ENCODE assay signal across 14 mouse cellular contexts in the genomic region with DNA sequence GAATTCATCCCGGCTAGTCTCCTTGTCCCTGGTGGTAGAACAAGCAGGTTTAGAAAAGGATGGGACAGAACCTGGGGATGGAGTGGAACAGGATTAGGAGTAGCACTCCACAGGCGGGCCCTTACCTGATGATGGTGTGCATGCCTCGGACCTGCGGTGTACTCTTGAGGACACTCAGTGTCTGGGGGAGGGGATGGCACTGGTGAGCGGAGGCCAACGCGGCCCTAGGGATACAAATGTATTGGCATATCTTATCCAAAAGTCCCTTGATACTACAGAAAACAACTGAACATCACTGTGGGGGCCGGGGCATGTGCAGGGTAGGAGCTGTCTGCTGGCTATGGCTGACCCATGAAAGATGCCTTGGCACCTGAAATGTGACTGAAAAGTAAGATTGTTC. TPM values are rescaled to one million over a fixed set of nuclear protein-coding genes. Genes with fewer than 3 reads are reported as not detected.
A peak's percentile ranks its signal among the peaks of the same experiment; 100 is the strongest.
DNase-seq lines count a peak whose midpoint lies in the region.
"Had no signal": no experiment of that assay in that cellular context is flagged by ENCODE, and none has a peak within 500 bp of the region (broad histone marks: within the 10 kb centered on the region; RNA-seq: fewer than 3 reads in every experiment).

No protein-coding gene starts in this region.

- intact Hi-C loops in heart, postnatal 25 days (cut with DNase I), result no loop called here

- DNase-seq in cerebellum, adult 9-11 months, result peak; percentile 65
- no peak for DNase-seq in cerebellum, postnatal 14 days
- peak; percentile 5 for DNase-seq in heart, postnatal 4 days
- DNase-seq in heart, postnatal 25 days (ENCODE audit: low spot score), result no peak
- peak; percentile 45 for DNase-seq in testis, postnatal 10 days (ENCODE audit: low spot score)
- DNase-seq in testis, postnatal 14 days (ENCODE audit: low spot score), result no peak
- DNase-seq: adrenal gland, postnatal 10 days; B cell, adult 2 months; heart, postnatal 14 days; kidney, adult 2 months; kidney, postnatal 36 days; lung, embryonic 14.5 days; lung, postnatal 14 days; right cerebral cortex, postnatal 4 days had no signal

RNA-seq across cellular contexts. Expression of a gene that starts 14.3 kb away (rescaled TPM):
- 10 to 100 TPM; 50.2 to 54.5 TPM for total RNA-seq in heart, postnatal 4 days (2021)
- 10 to 100 TPM; 39.0 to 46.7 TPM for total RNA-seq in heart, postnatal 25 days (2021)

RNA-seq across cellular contexts. Expression of a gene that starts 21.3 kb away (rescaled TPM):
- total RNA-seq in heart, postnatal 4 days (2021), result 10 to 100 TPM; 35.1 to 36.1 TPM
- total RNA-seq in heart, postnatal 25 days (2021), result 10 to 100 TPM; 29.2 to 32.7 TPM

RNA-seq across cellular contexts. Expression of a gene that starts 22.2 kb away (rescaled TPM):
- total RNA-seq in heart, postnatal 4 days (2021), result 10 to 100 TPM; 41.8 to 45.5 TPM
- 10 to 100 TPM; 18.3 to 18.7 TPM for total RNA-seq in heart, postnatal 25 days (2021)

RNA-seq across cellular contexts. Expression of a gene that starts 28.6 kb away (rescaled TPM):
- total RNA-seq in heart, postnatal 4 days (2021), result 1 to 10 TPM; 4.8 to 4.9 TPM
- total RNA-seq in heart, postnatal 25 days (2021), result 1 to 10 TPM; 1.2 to 1.4 TPM

RNA-seq across cellular contexts. Expression of a gene that starts 50.1 kb away (rescaled TPM):
- total RNA-seq in heart, postnatal 4 days (2021), result 100 to 1,000 TPM; 111 to 119 TPM
- 10 to 100 TPM; 65.4 to 67.8 TPM for total RNA-seq in heart, postnatal 25 days (2021)

Comparison
In these comparisons a context has a peak if more than half of its experiments do, and no peak if none do; other contexts are left out.
1. DNase-seq: peak in cerebellum, adult 9-11 months (single experiment), heart, postnatal 4 days (single experiment) and testis, postnatal 10 days (single experiment); none in cerebellum, postnatal 14 days (0 of 2), heart, postnatal 25 days (single experiment) and testis, postnatal 14 days (single experiment).